Mouse (Mus musculus) small intestine, adult 2 months (tissue): ENCODE data around the gene Ctrb1.

Source experiments
- CTCF ChIP-seq: fragments of 200-500 bp; IDR thresholded peaks from 2 replicates; pipeline ENCODE4 v1.5.1; 2012; ENCODE audit warnings: low read depth, mild to moderate bottlenecking, control low read depth, inconsistent platforms, low read length, moderate library complexity, mixed read lengths; ENCODE audit not compliant: insufficient replicate concordance, insufficient read length; ENCODE audit errors: extremely low read depth
- POLR2A ChIP-seq: fragments of 200-500 bp; IDR thresholded peaks from 2 replicates; pipeline ENCODE4 v1.6.1; 2012; ENCODE audit warnings: low read depth, mild to moderate bottlenecking, control low read depth, inconsistent platforms, low read length, moderate library complexity

DNA sequence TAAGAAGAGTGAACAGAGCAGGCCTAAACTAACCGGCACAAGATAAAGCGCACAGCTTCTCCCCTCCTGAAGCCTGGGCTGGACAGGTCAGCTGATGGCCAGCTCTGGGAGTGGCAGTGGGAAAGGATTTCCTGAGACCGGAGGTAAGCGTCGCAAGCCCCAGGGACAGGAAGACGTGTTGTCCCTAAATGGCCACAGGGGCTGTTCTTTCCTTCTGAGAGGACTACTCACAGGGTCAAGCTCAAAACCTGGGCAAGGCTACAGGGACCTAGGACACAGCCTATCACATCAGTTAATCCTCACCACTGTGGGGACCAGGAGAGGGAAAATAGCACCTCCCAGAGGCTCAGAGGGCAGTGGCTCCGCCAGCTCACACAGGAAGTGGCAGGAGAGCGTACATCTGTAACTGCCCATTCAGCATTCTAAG is 44.5 kb upstream of the Ctrb1 start:
- TF ChIP-seq POLR2A (no peak), CTCF (no peak)
